Mouse (Mus musculus) heart, embryonic 13.5 days (tissue): ENCODE measurements around the gene Obp2a. TPM values are rescaled to one million over a fixed set of nuclear protein-coding genes. Genes with fewer than 3 reads are reported as not detected.
A peak's percentile ranks its signal among the peaks of the same experiment; 100 is the strongest.
"Not testable (repeated sequence)": the region's sequence is repeated elsewhere in the genome, so short reads cannot be mapped to it uniquely, and the experiment has no call there.

ENCODE experiments used
- ATAC-seq: fragments of 200-750 bp; cut with Nextera tagmentation; 2 replicates; pipeline ENCODE4 v1.8.0; 2017; ENCODE audit warnings: moderate TSS enrichment; ENCODE audit not compliant: insufficient number of reproducible peaks, low FRiP score, low TSS enrichment; ENCODE audit errors: extremely low read depth
- H3K27ac ChIP-seq: fragments of 300-500 bp; sonication (generic); replicated peaks from 2 replicates; pipeline ENCODE4 v1.5.1; 2015; ENCODE audit warnings: moderate library complexity, mild to moderate bottlenecking, inconsistent platforms
- H3K27me3 ChIP-seq: fragments of 300-500 bp; sonication (generic); replicated peaks from 2 replicates; pipeline ENCODE4 v1.6.1; 2015; ENCODE audit warnings: mild to moderate bottlenecking, inconsistent platforms
- H3K36me3 ChIP-seq: fragments of 300-500 bp; sonication (generic); 2 replicates; pipeline ENCODE4 v1.6.1; 2015; ENCODE audit warnings: mild to moderate bottlenecking, inconsistent platforms
- H3K4me1 ChIP-seq: fragments of 300-500 bp; sonication (generic); 2 replicates; pipeline ENCODE4 v1.6.1; 2015; ENCODE audit warnings: inconsistent platforms
- H3K4me2 ChIP-seq: fragments of 300-500 bp; sonication (generic); 2 replicates; pipeline ENCODE4 v1.6.1; 2015; ENCODE audit warnings: inconsistent platforms, mild to moderate bottlenecking, moderate library complexity
- H3K4me3 ChIP-seq: fragments of 300-500 bp; sonication (generic); 2 replicates; pipeline ENCODE4 v1.5.1; 2015; ENCODE audit warnings: moderate library complexity, mild to moderate bottlenecking, inconsistent platforms
- H3K9ac ChIP-seq: fragments of 300-500 bp; sonication (generic); 2 replicates; pipeline ENCODE4 v1.6.1; 2015; ENCODE audit warnings: inconsistent platforms, mild to moderate bottlenecking, moderate library complexity
- H3K9me3 ChIP-seq: fragments of 300-500 bp; sonication (generic); 2 replicates; pipeline ENCODE4 v1.6.1; 2016; ENCODE audit warnings: inconsistent platforms
- WGBS: fragments of 180-500 bp; shearing (Covaris S2); methylation state at CpG from one replicate; pipeline ENCODE4 v1.1.7; 2015; ENCODE audit warnings: mixed read lengths; 5-methylcytosine and 5-hydroxymethylcytosine counted together
- polyA plus RNA-seq: library from polyadenylated mRNA; unstranded; fragments of >200 nt; fragmentation: Nextera tagmentation; extraction: Ambion mirVana; gene quantifications from 2 replicates; pipeline ENCODE4 v1.2.1, GENCODE M21; 2015

Gene Obp2a
- polyA plus RNA-seq, 1 experiment from 2014 or later = not detected

DNA sequence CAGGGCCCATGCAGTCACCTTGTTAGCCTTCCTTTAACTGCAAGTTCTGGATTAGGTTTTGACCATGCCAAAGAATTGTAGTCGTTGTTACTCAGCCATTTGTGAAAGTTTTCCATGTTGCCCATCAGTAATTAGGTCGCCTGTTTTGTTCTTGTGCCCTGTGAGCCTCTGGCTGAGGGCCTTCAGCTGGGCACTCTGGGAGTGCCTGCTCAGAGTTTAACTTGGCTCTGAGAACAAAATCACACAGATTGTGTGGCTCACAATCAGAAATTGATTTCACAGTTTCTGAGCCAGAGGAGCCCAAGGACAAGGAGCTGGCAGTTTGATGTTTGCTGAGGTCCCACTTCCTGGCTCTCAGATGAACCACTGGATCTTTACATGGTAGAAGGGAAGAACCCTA, 9.9 kb downstream of the Obp2a start:
- H3K9me3 ChIP-seq, H3K36me3 ChIP-seq, H3K4me1 ChIP-seq, H3K27ac ChIP-seq, H3K4me2 ChIP-seq, H3K9ac ChIP-seq, ATAC-seq, H3K4me3 ChIP-seq, H3K27me3 ChIP-seq: not testable (repeated sequence)
- WGBS = 71% methylated on average over 2 of the region's 2 CpGs

DNA sequence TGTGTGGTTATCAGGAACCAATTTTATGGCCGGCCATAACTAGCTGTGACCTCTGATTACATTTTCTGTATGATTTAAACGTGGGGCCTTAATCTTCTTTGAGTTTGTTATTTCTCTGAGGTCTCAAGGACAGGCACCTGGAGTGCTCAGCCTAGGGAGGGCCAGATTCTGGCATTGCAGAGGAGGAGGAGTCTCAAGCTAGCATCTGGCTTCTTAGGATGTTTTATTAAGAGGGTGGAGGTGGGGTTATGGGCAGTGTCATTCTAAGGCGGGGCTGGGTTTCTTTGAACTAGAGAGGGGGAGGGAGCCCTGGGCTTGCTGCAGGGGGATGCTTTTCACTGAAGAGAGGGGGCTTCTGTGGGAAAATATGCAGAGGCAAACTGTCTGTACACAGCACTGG, 11.8 kb downstream of the Obp2a start:
- H3K9ac ChIP-seq, H3K27ac ChIP-seq, H3K4me3 ChIP-seq, H3K4me2 ChIP-seq, H3K27me3 ChIP-seq, ATAC-seq, H3K4me1 ChIP-seq, H3K36me3 ChIP-seq, H3K9me3 ChIP-seq: not testable (repeated sequence)
- WGBS = 29% methylated on average over 3 of the region's 3 CpGs

DNA sequence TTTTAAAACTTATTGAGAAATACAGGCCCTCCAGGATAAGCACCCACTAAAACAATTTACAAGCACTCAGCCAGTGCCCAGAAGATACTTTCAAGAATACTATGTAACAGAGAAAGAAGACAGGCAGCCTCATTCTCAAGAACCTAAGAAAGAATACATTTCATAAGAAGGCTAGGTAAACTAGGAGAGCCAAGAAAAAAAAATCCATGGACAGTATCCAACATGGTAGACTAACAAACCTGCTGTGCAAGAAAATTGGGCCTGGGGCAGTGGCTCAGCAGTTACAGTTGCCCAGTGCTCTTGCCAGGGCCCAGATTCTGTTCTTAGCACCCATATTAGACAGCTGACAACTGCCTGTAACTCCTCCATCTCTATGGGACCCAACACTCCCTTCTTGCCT, 17.4 kb downstream of the Obp2a start:
- H3K4me2 ChIP-seq = no peak overlapping the region
- H3K27me3 ChIP-seq = no peaks in the 10 kb centered on the region
- no peaks in the 10 kb centered on the region for H3K36me3 ChIP-seq
- H3K4me1 ChIP-seq = no peaks in the 10 kb centered on the region
- H3K4me3 ChIP-seq = no peak overlapping the region
- peaks cover 5% of the 10 kb centered on the region; the same call in 1 of the 2 replicates for H3K9me3 ChIP-seq
- ATAC-seq = no peak
- H3K9ac ChIP-seq = no peak overlapping the region
- no peak overlapping the region for H3K27ac ChIP-seq

DNA sequence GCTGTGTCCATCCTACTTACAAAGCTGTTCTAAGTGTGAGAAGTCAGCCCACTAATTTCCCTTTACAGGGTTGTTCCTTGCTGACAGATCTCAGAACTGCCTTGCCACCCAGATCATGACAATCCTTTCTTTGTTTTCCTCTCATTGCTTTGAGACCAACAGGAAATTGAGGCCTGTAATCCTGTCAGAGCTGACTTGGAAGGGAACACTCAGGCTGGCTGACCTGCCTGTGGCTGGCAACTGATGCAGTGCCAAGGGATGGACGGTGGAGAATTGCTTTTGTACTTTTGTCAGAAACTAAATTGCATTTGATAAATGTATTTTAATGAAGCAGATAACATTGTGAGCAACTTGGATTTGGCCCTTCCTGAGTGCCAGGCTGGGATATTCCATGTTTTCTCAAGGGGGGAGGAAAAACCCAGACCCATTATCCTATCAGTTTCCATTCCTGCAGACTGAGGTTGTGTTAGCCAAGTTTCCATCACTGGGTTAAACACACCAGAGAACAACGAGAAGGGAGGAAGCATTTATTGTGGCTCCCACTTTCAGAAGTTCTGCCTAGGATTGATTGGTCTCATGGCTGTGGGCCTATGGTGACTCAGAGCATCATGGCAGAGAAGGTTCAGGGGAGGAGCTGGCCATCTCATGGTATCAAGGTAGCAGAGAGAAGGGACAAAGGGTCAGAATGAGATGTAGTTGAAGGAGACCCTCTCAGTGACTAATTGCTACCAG, 33.5 kb downstream of the Obp2a start:
- H3K4me1 ChIP-seq = no peaks in the 10 kb centered on the region
- no peak overlapping the region for H3K4me3 ChIP-seq
- no peak overlapping the region for H3K4me2 ChIP-seq
- 41% methylated on average over 2 of the region's 2 CpGs for WGBS
- H3K9ac ChIP-seq = no peak overlapping the region
- H3K27me3 ChIP-seq = no peaks in the 10 kb centered on the region
- H3K36me3 ChIP-seq = no peaks in the 10 kb centered on the region
- H3K27ac ChIP-seq = peak overlapping the region; percentile 6
- no peak for ATAC-seq
- 0 out of 2 replicates have a peak, but pooled peaks cover 3% of the 10 kb centered on the region for H3K9me3 ChIP-seq

DNA sequence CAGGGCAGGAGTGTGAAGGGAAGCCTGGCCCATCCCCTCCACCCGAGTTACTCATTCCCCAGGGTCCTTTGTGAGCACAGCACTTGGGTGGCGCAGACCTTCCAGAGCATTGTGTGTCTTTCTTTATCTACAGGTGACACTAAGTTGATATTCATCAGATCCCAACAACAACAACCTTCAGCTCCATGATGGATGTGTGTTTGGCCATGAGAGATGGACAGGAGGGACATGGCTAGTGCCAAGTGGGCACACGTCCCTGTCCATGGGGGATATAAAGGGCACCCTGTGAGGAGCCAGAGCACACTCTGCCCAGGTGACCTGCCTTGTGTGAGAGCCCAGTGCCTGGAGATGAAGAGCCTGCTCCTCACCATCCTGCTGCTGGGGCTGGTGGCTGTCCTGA, 36.9 kb downstream of the Obp2a start, which contains the start of gene Obp2b:
Gene Obp2b (plus strand): TSS at position 301 of the 400 bp plus-strand sequence.
- 65% methylated on average over 3 of the region's 3 CpGs for WGBS

DNA sequence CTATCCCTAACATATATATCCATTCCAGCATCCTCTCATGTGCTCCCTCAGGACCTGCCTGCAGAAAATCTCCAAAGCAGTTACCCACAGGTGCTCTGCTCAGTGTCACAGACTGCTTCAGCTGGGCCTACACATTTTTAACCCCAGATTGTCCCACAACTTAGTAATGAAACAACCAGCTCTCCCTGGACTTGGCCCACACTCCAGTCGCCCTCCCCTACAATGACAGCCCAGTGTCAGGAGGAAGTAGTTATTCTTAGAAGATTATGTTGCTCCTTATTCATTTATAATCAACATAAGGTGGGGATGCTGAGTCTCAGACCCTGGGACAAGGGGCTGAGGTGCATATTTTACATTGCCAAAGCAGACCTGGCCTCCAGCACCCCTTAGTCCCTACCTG, 41.8 kb downstream of the Obp2a start:
- no peak overlapping the region for H3K27ac ChIP-seq
- no peaks in the 10 kb centered on the region for H3K27me3 ChIP-seq
- no peaks in the 10 kb centered on the region for H3K9me3 ChIP-seq
- no peak overlapping the region for H3K4me2 ChIP-seq
- 58% methylated on average over 1 of the region's 1 CpGs for WGBS
- no peaks in the 10 kb centered on the region for H3K4me1 ChIP-seq
- no peak for ATAC-seq
- H3K4me3 ChIP-seq = no peak overlapping the region
- no peaks in the 10 kb centered on the region for H3K36me3 ChIP-seq
- H3K9ac ChIP-seq = no peak overlapping the region

More for the DNA sequence above, 36.9 kb downstream of the Obp2a start, which contains the start of gene Obp2b:
- not testable (repeated sequence) for H3K9me3 ChIP-seq, ATAC-seq, H3K27ac ChIP-seq, H3K4me3 ChIP-seq, H3K27me3 ChIP-seq, H3K4me2 ChIP-seq, H3K4me1 ChIP-seq, H3K36me3 ChIP-seq, H3K9ac ChIP-seq

Other genes starting within 250 kb of the Obp2a start
- 1.8 and 2.5 TPM in 2 replicates for gene Clic3, start 243.2 kb upstream of the Obp2a start, polyA plus RNA-seq
- gene Paxx, start 238.9 kb upstream of the Obp2a start, polyA plus RNA-seq = 25.6 and 25.7 TPM in 2 replicates
- gene Ptgds, start 230.0 kb upstream of the Obp2a start, polyA plus RNA-seq = 19.8 and 20.7 TPM in 2 replicates
- gene Lcn12, start 206.1 kb upstream of the Obp2a start, polyA plus RNA-seq = not detected in 2 replicates
- 73.8 and 83.9 TPM in 2 replicates for gene Fbxw5, start 199.3 kb upstream of the Obp2a start, polyA plus RNA-seq
- 3.1 and 3.5 TPM in 2 replicates for gene C8g, start 198.3 kb upstream of the Obp2a start, polyA plus RNA-seq
- gene Traf2, start 153.1 kb upstream of the Obp2a start, polyA plus RNA-seq = 21.0 and 22.9 TPM in 2 replicates
- gene Edf1, start 142.2 kb upstream of the Obp2a start, polyA plus RNA-seq = 277 and 302 TPM in 2 replicates
- 4.6 and 7.3 TPM in 2 replicates for gene Mamdc4, start 125.2 kb upstream of the Obp2a start, polyA plus RNA-seq
- 177 and 199 TPM in 2 replicates for gene Phpt1, start 124.8 kb upstream of the Obp2a start, polyA plus RNA-seq
- gene Ajm1, start 118.3 kb upstream of the Obp2a start, polyA plus RNA-seq = 0.14 and 0.27 TPM in 2 replicates
- 42.9 and 47.6 TPM in 2 replicates for gene Rabl6, start 91.5 kb upstream of the Obp2a start, polyA plus RNA-seq
- gene Ccdc183, start 82.4 kb upstream of the Obp2a start, polyA plus RNA-seq = 0.11 and 0.13 TPM in 2 replicates
- gene Tmem141, start 78.0 kb upstream of the Obp2a start, polyA plus RNA-seq = 20.3 and 20.4 TPM in 2 replicates
- gene Fcna, start 72.0 kb upstream of the Obp2a start, polyA plus RNA-seq = 2.3 and 2.6 TPM in 2 replicates
- gene Lcn8, start 46.9 kb upstream of the Obp2a start, polyA plus RNA-seq = not detected in 2 replicates
- gene Lcn5, start 42.1 kb upstream of the Obp2a start, polyA plus RNA-seq = not detected in 2 replicates
- not detected in 2 replicates for gene Lcn6, start 23.3 kb upstream of the Obp2a start, polyA plus RNA-seq
- not detected in 2 replicates for gene Lcn10, start 17.3 kb upstream of the Obp2a start, polyA plus RNA-seq
- gene Bmyc, start 6.7 kb downstream of the Obp2a start, polyA plus RNA-seq = 47.0 and 47.6 TPM in 2 replicates
- not detected in 2 replicates for gene Obp2b, start 37.0 kb downstream of the Obp2a start, polyA plus RNA-seq
- not detected in 2 replicates for gene Lcn3, start 65.5 kb downstream of the Obp2a start, polyA plus RNA-seq
- not detected in 2 replicates for gene Lcn11, start 77.0 kb downstream of the Obp2a start, polyA plus RNA-seq
- not detected in 2 replicates for gene Gm13539, start 82.2 kb downstream of the Obp2a start, polyA plus RNA-seq
- not detected in 2 replicates for gene Glt6d1, start 115.8 kb downstream of the Obp2a start, polyA plus RNA-seq
- not detected in 2 replicates for gene Lcn9, start 123.1 kb downstream of the Obp2a start, polyA plus RNA-seq
- gene Sohlh1, start 147.2 kb downstream of the Obp2a start, polyA plus RNA-seq = not detected in 2 replicates
- 0.07 and 0.11 TPM in 2 replicates for gene Kcnt1, start 163.7 kb downstream of the Obp2a start, polyA plus RNA-seq